Mouse (Mus musculus): ENCODE results near the gene Kcnk3. TPM values are rescaled to one million over a fixed set of nuclear protein-coding genes. Genes with fewer than 3 reads are reported as not detected.

Kcnk3 gene
- polyA plus RNA-seq, 1 experiment = 20.0 TPM

- no peaks in the 10 kb centered on the region for H3K4me1 ChIP-seq (ENCODE audit: control insufficient read depth, insufficient read depth, low read length)
- H3K4me3 ChIP-seq (ENCODE audit: insufficient read depth, low read length) = no peak overlapping the region
- no peak for TF ChIP-seq POLR2A (IDR thresholded peaks at IDR 0.05; ENCODE audit: extremely low read depth, insufficient read depth, low read length)
- no peak for TF ChIP-seq CTCF (IDR thresholded peaks at IDR 0.05; ENCODE audit: extremely low read depth, insufficient read depth, low read length)
- H3K27ac ChIP-seq (ENCODE audit: insufficient read depth, low read length) = no peak overlapping the region
These were observed 72.3 kb downstream of the Kcnk3 start for GRCm38 (mm10) chr5:30660278-30660677.

- no peaks in the 10 kb centered on the region for H3K4me1 ChIP-seq (ENCODE audit: control insufficient read depth, insufficient read depth, low read length)
- no peak overlapping the region for H3K4me3 ChIP-seq (ENCODE audit: insufficient read depth, low read length)
- H3K27ac ChIP-seq (ENCODE audit: insufficient read depth, low read length) = no peak overlapping the region
- TF ChIP-seq CTCF (IDR thresholded peaks at IDR 0.05; ENCODE audit: extremely low read depth, insufficient read depth, low read length) (no peak), POLR2A (IDR thresholded peaks at IDR 0.05; ENCODE audit: extremely low read depth, insufficient read depth, low read length) (no peak)
These were observed 72.8 kb downstream of the Kcnk3 start for GRCm38 (mm10) chr5:30660813-30661212.

GRCm38 (mm10) chr5:30665360-30665759, 77.4 kb downstream of the Kcnk3 start:
- TF ChIP-seq CTCF (IDR thresholded peaks at IDR 0.05; ENCODE audit: extremely low read depth, insufficient read depth, low read length) (no peak), POLR2A (IDR thresholded peaks at IDR 0.05; ENCODE audit: extremely low read depth, insufficient read depth, low read length) (no peak)
- H3K27ac ChIP-seq (ENCODE audit: insufficient read depth, low read length) = no peak overlapping the region
- H3K4me3 ChIP-seq (ENCODE audit: insufficient read depth, low read length) = no peak overlapping the region
- no peaks in the 10 kb centered on the region for H3K4me1 ChIP-seq (ENCODE audit: control insufficient read depth, insufficient read depth, low read length)

GRCm38 (mm10) chr5:30665968-30666367, 78.0 kb downstream of the Kcnk3 start:
- H3K27ac ChIP-seq (ENCODE audit: insufficient read depth, low read length) = peak overlapping the region; percentile 91

GRCm38 (mm10) chr5:30666391-30667195, 78.6 kb downstream of the Kcnk3 start, which contains the start of gene Cenpa:
Gene Cenpa, plus strand, starts transcription at chr5:30666777.
- Histone ChIP-seq H3K27ac (ENCODE audit: insufficient read depth, low read length) (peak within 1 kb of the TSS; percentile 91), H3K4me3 (ENCODE audit: insufficient read depth, low read length) (peak within 1 kb of the TSS; percentile 24), H3K4me1 (ENCODE audit: control insufficient read depth, insufficient read depth, low read length) (no peaks in the 10 kb centered on the region)
- peak; percentile 77 for TF ChIP-seq POLR2A (IDR thresholded peaks at IDR 0.05; ENCODE audit: extremely low read depth, insufficient read depth, low read length)
- no peak for TF ChIP-seq CTCF (IDR thresholded peaks at IDR 0.05; ENCODE audit: extremely low read depth, insufficient read depth, low read length)

More at GRCm38 (mm10) chr5:30665968-30666367, 78.0 kb downstream of the Kcnk3 start:
- H3K4me3 ChIP-seq (ENCODE audit: insufficient read depth, low read length) = peak overlapping the region; percentile 24
- TF ChIP-seq POLR2A (IDR thresholded peaks at IDR 0.05; ENCODE audit: extremely low read depth, insufficient read depth, low read length) = no peak
- no peaks in the 10 kb centered on the region for H3K4me1 ChIP-seq (ENCODE audit: control insufficient read depth, insufficient read depth, low read length)

- TF ChIP-seq CTCF (IDR thresholded peaks at IDR 0.05; ENCODE audit: extremely low read depth, insufficient read depth, low read length) (no peak), POLR2A (IDR thresholded peaks at IDR 0.05; ENCODE audit: extremely low read depth, insufficient read depth, low read length) (no peak)
- Histone ChIP-seq H3K4me1 (ENCODE audit: control insufficient read depth, insufficient read depth, low read length) (no peaks in the 10 kb centered on the region), H3K4me3 (ENCODE audit: insufficient read depth, low read length) (peak overlapping the region; percentile 24), H3K27ac (ENCODE audit: insufficient read depth, low read length) (no peak overlapping the region)
These were observed 79.2 kb downstream of the Kcnk3 start for GRCm38 (mm10) chr5:30667215-30667614.

GRCm38 (mm10) chr5:30667686-30668085, 79.7 kb downstream of the Kcnk3 start:
- no peak overlapping the region; the same call in 1 of the 2 replicates for H3K4me3 ChIP-seq (ENCODE audit: insufficient read depth, low read length)
- no peaks in the 10 kb centered on the region for H3K4me1 ChIP-seq (ENCODE audit: control insufficient read depth, insufficient read depth, low read length)
- H3K27ac ChIP-seq (ENCODE audit: insufficient read depth, low read length) = no peak overlapping the region
- TF ChIP-seq POLR2A (IDR thresholded peaks at IDR 0.05; ENCODE audit: extremely low read depth, insufficient read depth, low read length) = no peak
- no peak for TF ChIP-seq CTCF (IDR thresholded peaks at IDR 0.05; ENCODE audit: extremely low read depth, insufficient read depth, low read length)

GRCm38 (mm10) chr5:30668637-30669495, 80.9 kb downstream of the Kcnk3 start:
- Histone ChIP-seq H3K27ac (ENCODE audit: insufficient read depth, low read length) (no peak overlapping the region), H3K4me1 (ENCODE audit: control insufficient read depth, insufficient read depth, low read length) (no peaks in the 10 kb centered on the region), H3K4me3 (ENCODE audit: insufficient read depth, low read length) (no peak overlapping the region)
- TF ChIP-seq POLR2A (IDR thresholded peaks at IDR 0.05; ENCODE audit: extremely low read depth, insufficient read depth, low read length) = no peak
- TF ChIP-seq CTCF (IDR thresholded peaks at IDR 0.05; ENCODE audit: extremely low read depth, insufficient read depth, low read length) = no peak

- Histone ChIP-seq H3K4me1 (ENCODE audit: control insufficient read depth, insufficient read depth, low read length) (no peaks in the 10 kb centered on the region), H3K27ac (ENCODE audit: insufficient read depth, low read length) (no peak overlapping the region), H3K4me3 (ENCODE audit: insufficient read depth, low read length) (no peak overlapping the region)
- TF ChIP-seq POLR2A (IDR thresholded peaks at IDR 0.05; ENCODE audit: extremely low read depth, insufficient read depth, low read length) = no peak
- no peak for TF ChIP-seq CTCF (IDR thresholded peaks at IDR 0.05; ENCODE audit: extremely low read depth, insufficient read depth, low read length)
These were observed 81.5 kb downstream of the Kcnk3 start for GRCm38 (mm10) chr5:30669496-30669830.
